Mouse (Mus musculus): ENCODE results near the gene Etfa. TPM values are rescaled to one million over a fixed set of nuclear protein-coding genes. Genes with fewer than 3 reads are reported as not detected.

Gene Etfa
- polyA plus RNA-seq, 1 experiment from 2014 or later, result 372 TPM

GRCm38 (mm10) chr9:55507922-55508321, 4.1 kb downstream of the Etfa start:
- WGBS, result 87% methylated on average over 3 of the region's 3 CpGs
- no peak overlapping the region for H3K4me3 ChIP-seq (replicated peaks; ENCODE audit: low read depth, low read length)
- H3K9me3 ChIP-seq (replicated peaks; ENCODE audit: low read length), result no peaks in the 10 kb centered on the region
- no peak overlapping the region for H3K4me2 ChIP-seq (ENCODE audit: low read length)
- no peak overlapping the region for H3K27ac ChIP-seq
- no peak for ATAC-seq (replicated peaks; ENCODE audit: low FRiP score, low read depth)
- 0 out of 2 replicates have a peak, but pooled peaks cover 4% of the 10 kb centered on the region for H3K4me1 ChIP-seq (replicated peaks; ENCODE audit: insufficient read depth, low read length)
- H3K36me3 ChIP-seq (ENCODE audit: insufficient read depth, low read length), result no peaks in the 10 kb centered on the region
- no peaks in the 10 kb centered on the region for H3K27me3 ChIP-seq (ENCODE audit: insufficient read depth, low read length)
- no peak for DNase-seq (ENCODE audit: low spot score)
- no peak overlapping the region for H3K9ac ChIP-seq (ENCODE audit: low read depth, low read length)
- TF ChIP-seq CTCF (IDR thresholded peaks at IDR 0.05; ENCODE audit: low read depth), result no peak

GRCm38 (mm10) chr9:55482116-55482515, 29.9 kb downstream of the Etfa start:
- no peak overlapping the region for H3K9ac ChIP-seq (ENCODE audit: low read depth, low read length)
- H3K27me3 ChIP-seq (ENCODE audit: insufficient read depth, low read length), result no peaks in the 10 kb centered on the region
- WGBS, result 45% methylated on average over 2 of the region's 2 CpGs
- H3K4me3 ChIP-seq (replicated peaks; ENCODE audit: low read depth, low read length), result no peak overlapping the region
- no peak for TF ChIP-seq CTCF (IDR thresholded peaks at IDR 0.05; ENCODE audit: low read depth)
- no peaks in the 10 kb centered on the region for H3K9me3 ChIP-seq (replicated peaks; ENCODE audit: low read length)
- H3K27ac ChIP-seq, result no peak overlapping the region
- no peak for ATAC-seq (replicated peaks; ENCODE audit: low FRiP score, low read depth)
- H3K4me2 ChIP-seq (ENCODE audit: low read length), result no peak overlapping the region
- no peaks in the 10 kb centered on the region for H3K4me1 ChIP-seq (replicated peaks; ENCODE audit: insufficient read depth, low read length)
- H3K36me3 ChIP-seq (ENCODE audit: insufficient read depth, low read length), result no peaks in the 10 kb centered on the region
- peak; percentile 67 for DNase-seq (ENCODE audit: low spot score)

GRCm38 (mm10) chr9:55478699-55479098, 33.3 kb downstream of the Etfa start:
- DNase-seq (ENCODE audit: low spot score), result no peak
- Histone ChIP-seq H3K9me3 (replicated peaks; ENCODE audit: low read length) (no peaks in the 10 kb centered on the region), H3K27me3 (ENCODE audit: insufficient read depth, low read length) (no peaks in the 10 kb centered on the region), H3K36me3 (ENCODE audit: insufficient read depth, low read length) (0 out of 2 replicates have a peak, but pooled peaks cover 3% of the 10 kb centered on the region), H3K27ac (no peak overlapping the region), H3K4me2 (ENCODE audit: low read length) (no peak overlapping the region), H3K4me1 (replicated peaks; ENCODE audit: insufficient read depth, low read length) (no peaks in the 10 kb centered on the region), H3K4me3 (replicated peaks; ENCODE audit: low read depth, low read length) (no peak overlapping the region), H3K9ac (ENCODE audit: low read depth, low read length) (no peak overlapping the region)
- TF ChIP-seq CTCF (IDR thresholded peaks at IDR 0.05; ENCODE audit: low read depth), result no peak
- no peak for ATAC-seq (replicated peaks; ENCODE audit: low FRiP score, low read depth)

- Histone ChIP-seq H3K4me3 (replicated peaks; ENCODE audit: low read depth, low read length) (no peak overlapping the region), H3K4me1 (replicated peaks; ENCODE audit: insufficient read depth, low read length) (no peaks in the 10 kb centered on the region), H3K27ac (no peak overlapping the region), H3K36me3 (ENCODE audit: insufficient read depth, low read length) (0 out of 2 replicates have a peak, but pooled peaks cover 3% of the 10 kb centered on the region), H3K27me3 (ENCODE audit: insufficient read depth, low read length) (no peaks in the 10 kb centered on the region), H3K9ac (ENCODE audit: low read depth, low read length) (no peak overlapping the region), H3K4me2 (ENCODE audit: low read length) (no peak overlapping the region), H3K9me3 (replicated peaks; ENCODE audit: low read length) (no peaks in the 10 kb centered on the region)
- WGBS, result 67% methylated on average over 1 of the region's 1 CpGs
- DNase-seq (ENCODE audit: low spot score) (no peak), ATAC-seq (replicated peaks; ENCODE audit: low FRiP score, low read depth) (no peak)
- TF ChIP-seq CTCF (IDR thresholded peaks at IDR 0.05; ENCODE audit: low read depth), result no peak
These were observed 36.0 kb downstream of the Etfa start for GRCm38 (mm10) chr9:55476084-55476483.

GRCm38 (mm10) chr9:55468397-55468796, 43.6 kb downstream of the Etfa start:
- Histone ChIP-seq H3K27me3 (ENCODE audit: insufficient read depth, low read length) (no peaks in the 10 kb centered on the region), H3K36me3 (ENCODE audit: insufficient read depth, low read length) (no peaks in the 10 kb centered on the region), H3K4me2 (ENCODE audit: low read length) (no peak overlapping the region), H3K27ac (no peak overlapping the region), H3K9ac (ENCODE audit: low read depth, low read length) (no peak overlapping the region), H3K9me3 (replicated peaks; ENCODE audit: low read length) (no peaks in the 10 kb centered on the region), H3K4me3 (replicated peaks; ENCODE audit: low read depth, low read length) (no peak overlapping the region), H3K4me1 (replicated peaks; ENCODE audit: insufficient read depth, low read length) (no peaks in the 10 kb centered on the region)
- ATAC-seq (replicated peaks; ENCODE audit: low FRiP score, low read depth), result no peak
- TF ChIP-seq CTCF (IDR thresholded peaks at IDR 0.05; ENCODE audit: low read depth), result peak; percentile 72
- peak; percentile 75 for DNase-seq (ENCODE audit: low spot score)
- 66% methylated on average over 1 of the region's 1 CpGs for WGBS

- ATAC-seq (replicated peaks; ENCODE audit: low FRiP score, low read depth) (no peak), DNase-seq (ENCODE audit: low spot score) (no peak)
- no peak overlapping the region for H3K9ac ChIP-seq (ENCODE audit: low read depth, low read length)
- no peaks in the 10 kb centered on the region for H3K9me3 ChIP-seq (replicated peaks; ENCODE audit: low read length)
- no peaks in the 10 kb centered on the region for H3K4me1 ChIP-seq (replicated peaks; ENCODE audit: insufficient read depth, low read length)
- no peaks in the 10 kb centered on the region for H3K27me3 ChIP-seq (ENCODE audit: insufficient read depth, low read length)
- H3K27ac ChIP-seq, result no peak overlapping the region
- H3K4me3 ChIP-seq (replicated peaks; ENCODE audit: low read depth, low read length), result no peak overlapping the region
- H3K36me3 ChIP-seq (ENCODE audit: insufficient read depth, low read length), result no peaks in the 10 kb centered on the region
- 95% methylated on average over 5 of the region's 5 CpGs for WGBS
- no peak overlapping the region for H3K4me2 ChIP-seq (ENCODE audit: low read length)
- TF ChIP-seq CTCF (IDR thresholded peaks at IDR 0.05; ENCODE audit: low read depth), result no peak
These were observed 58.7 kb downstream of the Etfa start for GRCm38 (mm10) chr9:55453366-55453765.

GRCm38 (mm10) chr9:55452906-55453305, 59.1 kb downstream of the Etfa start:
- no peak overlapping the region for H3K4me2 ChIP-seq (ENCODE audit: low read length)
- DNase-seq (ENCODE audit: low spot score) (no peak), ATAC-seq (replicated peaks; ENCODE audit: low FRiP score, low read depth) (no peak)
- H3K36me3 ChIP-seq (ENCODE audit: insufficient read depth, low read length), result no peaks in the 10 kb centered on the region
- H3K9ac ChIP-seq (ENCODE audit: low read depth, low read length), result no peak overlapping the region
- whole genome bisulfite sequencing, result 94% methylated on average over 1 of the region's 1 CpGs
- no peak overlapping the region for H3K4me3 ChIP-seq (replicated peaks; ENCODE audit: low read depth, low read length)
- no peaks in the 10 kb centered on the region for H3K9me3 ChIP-seq (replicated peaks; ENCODE audit: low read length)
- no peak overlapping the region for H3K27ac ChIP-seq
- no peak for TF ChIP-seq CTCF (IDR thresholded peaks at IDR 0.05; ENCODE audit: low read depth)
- no peaks in the 10 kb centered on the region for H3K27me3 ChIP-seq (ENCODE audit: insufficient read depth, low read length)
- no peaks in the 10 kb centered on the region for H3K4me1 ChIP-seq (replicated peaks; ENCODE audit: insufficient read depth, low read length)
